Mouse (Mus musculus) lung, embryonic 14.5 days (tissue): Measurements from ENCODE around the gene Gm49601. TPM values are rescaled to one million over a fixed set of nuclear protein-coding genes. Genes with fewer than 3 reads are reported as not detected.

Experiments
- ATAC-seq: fragments of 200-750 bp; cut with Nextera tagmentation; 2 replicates; pipeline ENCODE4 v1.8.0; 2017; ENCODE audit warnings: mild to moderate bottlenecking, moderate TSS enrichment, moderate library complexity; ENCODE audit not compliant: insufficient read depth
- DNase-seq: peaks from one replicate; pipeline ENCODE4 v3.0.0-alpha.2; 2015
- H3K27ac ChIP-seq: fragments of 300-500 bp; sonication (generic); 2 replicates; pipeline ENCODE4 v1.5.1; 2014; ENCODE audit warnings: low read depth, mild to moderate bottlenecking, moderate library complexity
- H3K27me3 ChIP-seq: fragments of 300-500 bp; sonication (generic); 2 replicates; pipeline ENCODE4 v1.6.1; 2014; ENCODE audit warnings: low read length, control low read depth; ENCODE audit not compliant: insufficient read depth
- H3K36me3 ChIP-seq: fragments of 300-500 bp; sonication (generic); 2 replicates; pipeline ENCODE4 v1.6.1; 2014; ENCODE audit warnings: control low read depth; ENCODE audit not compliant: insufficient read depth
- H3K4me1 ChIP-seq: fragments of 300-500 bp; sonication (generic); 2 replicates; pipeline ENCODE4 v1.6.1; 2014; ENCODE audit warnings: antibody characterized with exemption, control low read depth; ENCODE audit not compliant: insufficient read depth
- H3K4me2 ChIP-seq: fragments of 300-500 bp; sonication (generic); 2 replicates; pipeline ENCODE4 v1.6.1; 2014; ENCODE audit warnings: mild to moderate bottlenecking
- H3K4me3 ChIP-seq: fragments of 300-500 bp; sonication (generic); 2 replicates; pipeline ENCODE4 v1.5.1; 2014; ENCODE audit warnings: low read depth, low read length
- H3K9ac ChIP-seq: fragments of 300-500 bp; sonication (generic); 2 replicates; pipeline ENCODE4 v1.6.1; 2014
- H3K9me3 ChIP-seq: fragments of 300-500 bp; sonication (generic); 2 replicates; pipeline ENCODE4 v1.6.1; 2016; ENCODE audit warnings: low read depth, low read length, control low read depth
- CTCF ChIP-seq: IDR thresholded peaks from 2 replicates; pipeline ENCODE4 v1.5.1; 2016; ENCODE audit warnings: antibody characterized with exemption, low read depth
- WGBS: fragments of 180-500 bp; shearing (Covaris S2); extraction: QIAGEN DNeasy Blood & Tissue Kit; methylation state at CpG from one replicate; pipeline ENCODE4 v1.1.7; 2014; 5-methylcytosine and 5-hydroxymethylcytosine counted together
- polyA plus RNA-seq: library from polyadenylated mRNA; unstranded; fragments of >200 nt; fragmentation: Nextera tagmentation; extraction: Ambion mirVana; gene quantifications from 2 replicates; pipeline ENCODE4 v1.2.1, GENCODE M21; 2014

Gm49601 gene
- polyA plus RNA-seq, 1 experiment from 2014 or later: 1.7 TPM

- H3K4me1 ChIP-seq: no peaks in the 10 kb centered on the region
- H3K36me3 ChIP-seq: no peaks in the 10 kb centered on the region
- H3K9ac ChIP-seq: no peak overlapping the region
- H3K27ac ChIP-seq: no peak overlapping the region
- WGBS: 53% methylated on average over 3 of the region's 3 CpGs
- DNase-seq: no peak
- no peak for ATAC-seq
- TF ChIP-seq CTCF: no peak
- no peaks in the 10 kb centered on the region for H3K9me3 ChIP-seq
- H3K4me2 ChIP-seq: no peak overlapping the region
- no peak overlapping the region for H3K4me3 ChIP-seq
- H3K27me3 ChIP-seq: no peaks in the 10 kb centered on the region
Measured at GRCm38 (mm10) chr16:18636804-18637203, 10.6 kb upstream of the Gm49601 start.

GRCm38 (mm10) chr16:18636401-18636800 is 10.2 kb upstream of the Gm49601 start:
- ATAC-seq (no peak), DNase-seq (no peak)
- Histone ChIP-seq H3K36me3 (no peaks in the 10 kb centered on the region), H3K27me3 (no peaks in the 10 kb centered on the region), H3K9ac (no peak overlapping the region), H3K4me1 (no peaks in the 10 kb centered on the region), H3K27ac (no peak overlapping the region), H3K4me2 (no peak overlapping the region), H3K4me3 (no peak overlapping the region), H3K9me3 (no peaks in the 10 kb centered on the region)
- WGBS: 75% methylated on average over 5 of the region's 5 CpGs
- no peak for TF ChIP-seq CTCF

- Histone ChIP-seq H3K9ac (no peak overlapping the region), H3K4me2 (no peak overlapping the region), H3K36me3 (no peaks in the 10 kb centered on the region), H3K27me3 (0 out of 2 replicates have a peak, but pooled peaks cover 1% of the 10 kb centered on the region), H3K9me3 (no peaks in the 10 kb centered on the region), H3K4me3 (no peak overlapping the region), H3K4me1 (peaks cover 6% of the 10 kb centered on the region; the same call in 1 of the 2 replicates), H3K27ac (no peak overlapping the region)
- 10% methylated on average over 1 of the region's 1 CpGs for WGBS
- ATAC-seq: no peak
- TF ChIP-seq CTCF: no peak
- DNase-seq: no peak
Measured at GRCm38 (mm10) chr16:18633333-18633732, 7.1 kb upstream of the Gm49601 start.

- WGBS: 54% methylated on average over 2 of the region's 2 CpGs
- DNase-seq (no peak), ATAC-seq (no peak)
- 0 out of 2 replicates have a peak, but pooled peaks cover 5% of the 10 kb centered on the region for H3K27me3 ChIP-seq
- no peak overlapping the region for H3K4me3 ChIP-seq
- no peak for TF ChIP-seq CTCF
- peaks cover 8% of the 10 kb centered on the region; the same call in 1 of the 2 replicates for H3K4me1 ChIP-seq
- H3K36me3 ChIP-seq: no peaks in the 10 kb centered on the region
- H3K9me3 ChIP-seq: no peaks in the 10 kb centered on the region
- no peak overlapping the region for H3K4me2 ChIP-seq
- H3K27ac ChIP-seq: no peak overlapping the region
- H3K9ac ChIP-seq: no peak overlapping the region
Measured at GRCm38 (mm10) chr16:18632816-18633215, 6.6 kb upstream of the Gm49601 start.

GRCm38 (mm10) chr16:18632059-18632458 is 5.8 kb upstream of the Gm49601 start:
- H3K27me3 ChIP-seq: peaks cover 12% of the 10 kb centered on the region; the same call in 1 of the 2 replicates
- no peak overlapping the region for H3K4me2 ChIP-seq
- no peaks in the 10 kb centered on the region for H3K9me3 ChIP-seq
- TF ChIP-seq CTCF: peak; percentile 46
- H3K4me1 ChIP-seq: peaks cover 8% of the 10 kb centered on the region; the same call in 1 of the 2 replicates
- H3K27ac ChIP-seq: no peak overlapping the region
- no peaks in the 10 kb centered on the region for H3K36me3 ChIP-seq
- ATAC-seq (no peak), DNase-seq (no peak)
- H3K9ac ChIP-seq: no peak overlapping the region
- no peak overlapping the region for H3K4me3 ChIP-seq
- 49% methylated on average over 3 of the region's 3 CpGs for WGBS

GRCm38 (mm10) chr16:18631141-18631540 is 4.9 kb upstream of the Gm49601 start:
- DNase-seq (no peak), ATAC-seq (no peak)
- Histone ChIP-seq H3K4me2 (no peak overlapping the region), H3K27me3 (peaks cover 18% of the 10 kb centered on the region; the same call in 1 of the 2 replicates), H3K36me3 (no peaks in the 10 kb centered on the region), H3K27ac (no peak overlapping the region), H3K4me1 (peaks cover 10% of the 10 kb centered on the region; the same call in 1 of the 2 replicates), H3K9me3 (no peaks in the 10 kb centered on the region), H3K4me3 (no peak overlapping the region), H3K9ac (no peak overlapping the region)
- WGBS: 51% methylated on average over 7 of the region's 7 CpGs
- TF ChIP-seq CTCF: no peak

GRCm38 (mm10) chr16:18630291-18630690 is 4.1 kb upstream of the Gm49601 start:
- H3K36me3 ChIP-seq: no peaks in the 10 kb centered on the region
- H3K27me3 ChIP-seq: peaks cover 27% of the 10 kb centered on the region
- DNase-seq: no peak
- peaks cover 15% of the 10 kb centered on the region for H3K4me1 ChIP-seq
- ATAC-seq: peak; percentile 2; the same call in 1 of the 2 replicates
- H3K4me3 ChIP-seq: peak overlapping the region; percentile 74
- H3K9me3 ChIP-seq: no peaks in the 10 kb centered on the region
- WGBS: 50% methylated on average over 5 of the region's 5 CpGs
- H3K9ac ChIP-seq: peak overlapping the region; percentile 73
- no peak overlapping the region for H3K27ac ChIP-seq
- peak overlapping the region; percentile 88 for H3K4me2 ChIP-seq
- no peak for TF ChIP-seq CTCF
